Mouse (Mus musculus): ENCODE data around the gene Gcnt1. TPM values are rescaled to one million over a fixed set of nuclear protein-coding genes. Genes with fewer than 3 reads are reported as not detected.

The Gcnt1 gene
- polyA plus RNA-seq, 1 experiment from 2014 or later: 8.0 TPM

DNA sequence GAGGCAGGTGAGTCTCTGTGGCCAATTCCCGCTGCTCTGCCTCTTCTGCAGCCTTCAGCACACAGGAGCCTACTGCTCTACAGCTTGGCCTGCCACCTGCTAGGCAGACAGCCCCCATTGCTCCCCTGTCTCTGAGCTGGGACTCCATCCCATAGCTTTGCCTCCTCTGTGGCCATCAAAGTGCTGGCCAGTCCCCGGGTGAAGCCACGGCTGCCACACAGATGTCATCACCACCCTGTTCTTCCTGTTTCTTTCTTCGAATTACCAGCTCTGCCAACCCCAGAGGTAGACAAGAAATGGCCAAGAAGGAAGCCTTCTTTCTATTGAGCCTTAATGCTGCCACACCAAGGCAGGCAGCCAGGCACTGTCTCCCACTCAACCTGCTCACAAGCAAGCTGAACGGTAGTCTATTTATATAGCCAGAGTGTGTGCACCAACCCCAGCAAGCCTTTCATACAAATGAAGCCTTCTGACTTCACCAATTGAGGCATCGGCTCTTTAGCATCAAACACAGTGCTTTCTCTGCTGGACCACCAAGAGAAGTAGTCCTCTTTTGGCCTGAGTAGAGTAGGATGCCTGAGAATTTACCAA is 10.3 kb upstream of the Gcnt1 start:
- 87% methylated on average over 6 of the region's 6 CpGs for WGBS
- Histone ChIP-seq H3K4me3 (ENCODE audit: low read depth, low read length) (no peak overlapping the region), H3K4me1 (replicated peaks; ENCODE audit: control insufficient read depth, insufficient read depth, low read length) (no peaks in the 10 kb centered on the region), H3K9ac (ENCODE audit: low read depth, low read length) (no peak overlapping the region), H3K27me3 (ENCODE audit: control insufficient read depth, insufficient read depth, low read length) (no peaks in the 10 kb centered on the region), H3K9me3 (ENCODE audit: control insufficient read depth, low read length) (no peaks in the 10 kb centered on the region), H3K27ac (ENCODE audit: low read depth, low read length) (no peak overlapping the region), H3K36me3 (ENCODE audit: control insufficient read depth, insufficient read depth, low read length) (no peaks in the 10 kb centered on the region), H3K4me2 (replicated peaks; ENCODE audit: low read depth, low read length) (no peak overlapping the region)
- ATAC-seq (ENCODE audit: low FRiP score) (no peak), DNase-seq (ENCODE audit: low spot score) (no peak)

DNA sequence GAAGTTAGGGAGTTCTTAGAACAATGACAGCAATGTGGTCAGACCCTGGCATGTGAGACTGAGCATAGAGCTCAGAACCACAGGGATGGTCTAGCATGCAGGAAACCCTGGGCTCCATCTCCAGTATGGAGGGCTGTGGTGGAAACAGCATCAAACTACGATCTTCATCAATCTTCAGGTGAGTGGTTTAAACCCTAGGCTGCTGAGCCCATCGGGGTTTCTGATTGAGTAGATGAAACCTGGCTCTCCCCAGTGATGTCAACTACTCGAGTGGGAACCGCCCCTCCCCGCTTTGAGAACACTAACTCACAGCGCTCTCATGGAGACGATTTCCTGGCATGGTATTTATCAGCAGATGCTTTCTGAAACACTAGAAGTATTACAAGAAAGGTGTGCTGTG is 7.9 kb upstream of the Gcnt1 start:
- ATAC-seq (ENCODE audit: low FRiP score) (no peak), DNase-seq (ENCODE audit: low spot score) (no peak)
- no peaks in the 10 kb centered on the region for H3K36me3 ChIP-seq (ENCODE audit: control insufficient read depth, insufficient read depth, low read length)
- H3K4me1 ChIP-seq (replicated peaks; ENCODE audit: control insufficient read depth, insufficient read depth, low read length): no peaks in the 10 kb centered on the region
- no peak overlapping the region for H3K9ac ChIP-seq (ENCODE audit: low read depth, low read length)
- H3K27me3 ChIP-seq (ENCODE audit: control insufficient read depth, insufficient read depth, low read length): no peaks in the 10 kb centered on the region
- no peak overlapping the region for H3K4me3 ChIP-seq (ENCODE audit: low read depth, low read length)
- H3K9me3 ChIP-seq (ENCODE audit: control insufficient read depth, low read length): no peaks in the 10 kb centered on the region
- H3K27ac ChIP-seq (ENCODE audit: low read depth, low read length): no peak overlapping the region
- H3K4me2 ChIP-seq (replicated peaks; ENCODE audit: low read depth, low read length): no peak overlapping the region
- WGBS: 79% methylated on average over 7 of the region's 7 CpGs

DNA sequence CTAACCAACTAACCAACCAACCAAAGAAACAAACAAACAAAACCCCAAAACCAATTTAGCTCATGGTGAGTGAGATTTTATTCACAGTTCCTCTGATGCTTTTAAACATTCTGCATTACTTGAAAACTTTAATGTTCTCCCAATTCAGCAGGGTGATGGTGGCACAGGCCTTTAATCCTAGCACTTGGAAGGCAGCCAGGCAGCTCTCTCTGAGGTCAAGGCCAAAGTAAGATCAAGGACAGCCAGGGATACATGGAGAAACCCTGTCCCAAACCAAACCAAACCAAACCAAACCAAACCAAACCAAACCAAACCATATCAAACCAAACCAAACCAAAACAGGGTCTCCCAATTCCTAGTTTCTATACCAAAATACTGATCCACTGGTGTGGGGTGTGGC is 6.2 kb upstream of the Gcnt1 start:
- no peak overlapping the region for H3K4me2 ChIP-seq (replicated peaks; ENCODE audit: low read depth, low read length)
- no peaks in the 10 kb centered on the region for H3K27me3 ChIP-seq (ENCODE audit: control insufficient read depth, insufficient read depth, low read length)
- H3K9ac ChIP-seq (ENCODE audit: low read depth, low read length): no peak overlapping the region
- DNase-seq (ENCODE audit: low spot score) (no peak), ATAC-seq (ENCODE audit: low FRiP score) (no peak)
- no peaks in the 10 kb centered on the region for H3K9me3 ChIP-seq (ENCODE audit: control insufficient read depth, low read length)
- H3K27ac ChIP-seq (ENCODE audit: low read depth, low read length): no peak overlapping the region
- no peaks in the 10 kb centered on the region for H3K4me1 ChIP-seq (replicated peaks; ENCODE audit: control insufficient read depth, insufficient read depth, low read length)
- H3K4me3 ChIP-seq (ENCODE audit: low read depth, low read length): no peak overlapping the region
- H3K36me3 ChIP-seq (ENCODE audit: control insufficient read depth, insufficient read depth, low read length): no peaks in the 10 kb centered on the region

DNA sequence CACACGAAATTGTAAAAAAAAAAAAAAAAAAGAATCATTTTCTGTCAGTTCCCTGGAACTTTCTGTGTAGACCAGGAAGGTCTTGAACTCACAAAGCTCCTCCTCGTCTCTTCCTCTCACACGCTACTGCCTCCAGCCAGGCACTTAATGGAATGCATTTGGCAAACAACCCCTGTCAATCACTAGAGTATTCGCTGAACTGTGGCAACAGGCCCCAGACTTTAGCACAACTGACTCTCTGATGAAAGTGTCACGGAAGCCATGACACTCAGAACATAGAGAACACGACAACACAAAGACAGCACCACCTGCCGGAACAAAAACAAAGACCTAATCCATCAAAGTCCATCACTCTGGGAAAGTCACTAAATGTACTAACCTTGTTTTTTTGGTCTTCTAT is 3.1 kb downstream of the Gcnt1 start:
- H3K27me3 ChIP-seq (ENCODE audit: control insufficient read depth, insufficient read depth, low read length): no peaks in the 10 kb centered on the region
- no peaks in the 10 kb centered on the region for H3K9me3 ChIP-seq (ENCODE audit: control insufficient read depth, low read length)
- H3K9ac ChIP-seq (ENCODE audit: low read depth, low read length): no peak overlapping the region
- H3K4me2 ChIP-seq (replicated peaks; ENCODE audit: low read depth, low read length): no peak overlapping the region
- H3K27ac ChIP-seq (ENCODE audit: low read depth, low read length): no peak overlapping the region
- H3K4me3 ChIP-seq (ENCODE audit: low read depth, low read length): no peak overlapping the region
- no peaks in the 10 kb centered on the region for H3K4me1 ChIP-seq (replicated peaks; ENCODE audit: control insufficient read depth, insufficient read depth, low read length)
- no peaks in the 10 kb centered on the region for H3K36me3 ChIP-seq (ENCODE audit: control insufficient read depth, insufficient read depth, low read length)
- no peak for DNase-seq (ENCODE audit: low spot score)
- WGBS: 41% methylated on average over 7 of the region's 7 CpGs
- no peak for ATAC-seq (ENCODE audit: low FRiP score)

DNA sequence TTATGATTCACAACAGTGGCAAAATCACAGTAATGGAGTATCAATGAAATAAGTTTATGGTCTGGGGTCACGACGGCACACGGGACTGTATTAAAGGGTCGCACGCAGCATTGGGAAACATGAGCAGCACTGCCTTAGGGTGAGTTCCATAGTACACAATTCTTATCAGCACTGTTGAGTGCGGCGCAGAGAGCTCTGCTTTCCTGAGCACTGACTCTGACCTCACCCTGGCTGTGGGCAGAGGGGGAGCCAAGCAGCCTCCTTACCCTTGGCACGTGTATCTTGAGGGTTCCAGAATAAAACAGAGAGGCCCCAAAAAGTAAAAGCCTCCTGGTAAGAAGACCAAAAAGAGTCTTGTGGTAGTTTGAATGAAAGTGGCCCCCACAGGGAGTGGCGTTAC is 4.1 kb downstream of the Gcnt1 start:
- ATAC-seq (ENCODE audit: low FRiP score): no peak
- H3K4me1 ChIP-seq (replicated peaks; ENCODE audit: control insufficient read depth, insufficient read depth, low read length): no peaks in the 10 kb centered on the region
- 86% methylated on average over 9 of the region's 9 CpGs for WGBS
- H3K4me2 ChIP-seq (replicated peaks; ENCODE audit: low read depth, low read length): no peak overlapping the region
- H3K9me3 ChIP-seq (ENCODE audit: control insufficient read depth, low read length): no peaks in the 10 kb centered on the region
- no peaks in the 10 kb centered on the region for H3K27me3 ChIP-seq (ENCODE audit: control insufficient read depth, insufficient read depth, low read length)
- no peak overlapping the region for H3K4me3 ChIP-seq (ENCODE audit: low read depth, low read length)
- no peak overlapping the region for H3K27ac ChIP-seq (ENCODE audit: low read depth, low read length)
- no peak overlapping the region for H3K9ac ChIP-seq (ENCODE audit: low read depth, low read length)
- no peaks in the 10 kb centered on the region for H3K36me3 ChIP-seq (ENCODE audit: control insufficient read depth, insufficient read depth, low read length)
- no peak for DNase-seq (ENCODE audit: low spot score)

DNA sequence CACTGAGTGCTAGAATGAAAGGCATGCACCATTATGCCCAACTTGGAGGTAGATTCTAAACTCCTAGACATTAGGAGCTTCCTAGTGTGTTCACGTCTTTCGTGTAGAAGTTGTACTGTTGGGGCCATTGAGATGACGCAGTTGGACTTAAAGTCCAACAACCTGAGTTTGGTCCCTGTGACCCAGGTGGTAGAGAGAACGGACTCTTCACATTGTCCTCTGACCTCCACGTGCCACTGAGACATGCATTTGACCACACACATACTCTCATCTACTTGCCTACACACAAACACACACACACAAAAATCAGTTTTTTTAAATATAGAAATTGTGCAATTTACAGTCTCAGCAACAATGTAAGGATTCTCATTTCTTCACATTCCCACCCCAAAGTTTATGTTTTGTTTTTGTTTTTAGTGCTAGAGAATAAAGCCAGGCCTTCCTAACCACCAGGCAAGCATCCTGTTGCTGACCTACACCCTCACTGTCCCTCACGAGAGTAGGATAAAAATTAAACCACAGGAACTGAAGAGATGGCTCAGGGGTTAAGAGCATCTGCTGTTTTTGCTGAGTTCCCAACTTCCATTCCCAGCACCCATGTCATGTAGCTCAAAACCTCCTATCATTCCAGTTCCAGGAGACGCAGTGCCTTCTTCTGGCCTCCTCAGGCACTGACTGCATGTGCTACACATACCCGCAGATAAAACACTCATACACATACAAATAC is 6.1 kb downstream of the Gcnt1 start:
- DNase-seq (ENCODE audit: low spot score): no peak
- no peak overlapping the region for H3K4me3 ChIP-seq (ENCODE audit: low read depth, low read length)
- H3K27me3 ChIP-seq (ENCODE audit: control insufficient read depth, insufficient read depth, low read length): no peaks in the 10 kb centered on the region
- H3K36me3 ChIP-seq (ENCODE audit: control insufficient read depth, insufficient read depth, low read length): no peaks in the 10 kb centered on the region
- H3K9ac ChIP-seq (ENCODE audit: low read depth, low read length): no peak overlapping the region
- no peaks in the 10 kb centered on the region for H3K4me1 ChIP-seq (replicated peaks; ENCODE audit: control insufficient read depth, insufficient read depth, low read length)
- WGBS: 91% methylated on average over 8 of the region's 8 CpGs
- no peak overlapping the region for H3K27ac ChIP-seq (ENCODE audit: low read depth, low read length)
- H3K9me3 ChIP-seq (ENCODE audit: control insufficient read depth, low read length): no peaks in the 10 kb centered on the region
- H3K4me2 ChIP-seq (replicated peaks; ENCODE audit: low read depth, low read length): no peak overlapping the region
- no peak for ATAC-seq (ENCODE audit: low FRiP score)

DNA sequence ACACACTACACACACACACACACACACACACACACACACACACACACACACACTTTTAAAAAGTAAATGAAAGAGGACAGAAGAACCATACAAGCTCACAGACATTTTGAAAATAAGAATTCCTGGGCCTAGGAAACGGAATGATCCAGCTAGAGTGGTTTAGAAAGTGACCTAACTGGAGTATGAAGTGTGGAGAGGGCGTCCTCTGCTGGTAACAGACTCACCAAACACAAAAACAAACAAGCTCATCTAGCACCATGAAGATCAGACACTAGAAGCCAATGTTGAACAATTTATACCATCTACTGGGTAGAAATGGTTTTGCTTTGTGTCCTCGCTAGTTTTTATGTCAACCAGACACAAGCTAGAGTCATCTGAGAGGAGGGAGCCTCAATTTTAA is 7.9 kb downstream of the Gcnt1 start:
- no peaks in the 10 kb centered on the region for H3K9me3 ChIP-seq (ENCODE audit: control insufficient read depth, low read length)
- no peaks in the 10 kb centered on the region for H3K27me3 ChIP-seq (ENCODE audit: control insufficient read depth, insufficient read depth, low read length)
- no peaks in the 10 kb centered on the region for H3K4me1 ChIP-seq (replicated peaks; ENCODE audit: control insufficient read depth, insufficient read depth, low read length)
- H3K4me2 ChIP-seq (replicated peaks; ENCODE audit: low read depth, low read length): no peak overlapping the region
- ATAC-seq (ENCODE audit: low FRiP score) (no peak), DNase-seq (ENCODE audit: low spot score) (no peak)
- H3K4me3 ChIP-seq (ENCODE audit: low read depth, low read length): no peak overlapping the region
- no peaks in the 10 kb centered on the region for H3K36me3 ChIP-seq (ENCODE audit: control insufficient read depth, insufficient read depth, low read length)
- no peak overlapping the region for H3K27ac ChIP-seq (ENCODE audit: low read depth, low read length)
- no peak overlapping the region for H3K9ac ChIP-seq (ENCODE audit: low read depth, low read length)
- WGBS: 44% methylated on average over 3 of the region's 3 CpGs

DNA sequence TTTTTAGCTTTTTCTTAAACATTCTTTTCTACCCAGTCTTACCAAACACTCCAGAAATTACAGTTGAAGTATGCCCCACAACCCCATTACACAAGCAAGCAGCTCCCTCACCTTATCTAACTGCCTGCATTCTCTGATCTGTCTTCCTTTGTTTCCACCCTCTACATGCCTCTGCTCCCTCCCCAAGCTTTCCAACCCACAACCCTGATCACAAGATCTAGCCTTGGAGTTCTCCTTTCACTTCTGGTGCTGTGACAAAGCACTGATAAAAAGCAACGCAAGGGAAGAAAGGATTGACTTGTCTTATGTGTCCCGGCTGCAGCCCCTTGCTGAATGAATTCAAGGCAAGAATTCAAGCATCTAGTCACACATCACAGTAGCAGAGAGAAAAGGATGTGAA is 11.5 kb downstream of the Gcnt1 start:
- Histone ChIP-seq H3K27me3 (ENCODE audit: control insufficient read depth, insufficient read depth, low read length) (peaks cover 2% of the 10 kb centered on the region; the same call in 1 of the 2 replicates), H3K4me2 (replicated peaks; ENCODE audit: low read depth, low read length) (no peak overlapping the region), H3K4me3 (ENCODE audit: low read depth, low read length) (no peak overlapping the region), H3K9me3 (ENCODE audit: control insufficient read depth, low read length) (no peaks in the 10 kb centered on the region), H3K27ac (ENCODE audit: low read depth, low read length) (no peak overlapping the region), H3K36me3 (ENCODE audit: control insufficient read depth, insufficient read depth, low read length) (no peaks in the 10 kb centered on the region), H3K9ac (ENCODE audit: low read depth, low read length) (no peak overlapping the region), H3K4me1 (replicated peaks; ENCODE audit: control insufficient read depth, insufficient read depth, low read length) (no peaks in the 10 kb centered on the region)
- WGBS: 78% methylated on average over 2 of the region's 2 CpGs
- DNase-seq (ENCODE audit: low spot score) (no peak), ATAC-seq (ENCODE audit: low FRiP score) (no peak)

DNA sequence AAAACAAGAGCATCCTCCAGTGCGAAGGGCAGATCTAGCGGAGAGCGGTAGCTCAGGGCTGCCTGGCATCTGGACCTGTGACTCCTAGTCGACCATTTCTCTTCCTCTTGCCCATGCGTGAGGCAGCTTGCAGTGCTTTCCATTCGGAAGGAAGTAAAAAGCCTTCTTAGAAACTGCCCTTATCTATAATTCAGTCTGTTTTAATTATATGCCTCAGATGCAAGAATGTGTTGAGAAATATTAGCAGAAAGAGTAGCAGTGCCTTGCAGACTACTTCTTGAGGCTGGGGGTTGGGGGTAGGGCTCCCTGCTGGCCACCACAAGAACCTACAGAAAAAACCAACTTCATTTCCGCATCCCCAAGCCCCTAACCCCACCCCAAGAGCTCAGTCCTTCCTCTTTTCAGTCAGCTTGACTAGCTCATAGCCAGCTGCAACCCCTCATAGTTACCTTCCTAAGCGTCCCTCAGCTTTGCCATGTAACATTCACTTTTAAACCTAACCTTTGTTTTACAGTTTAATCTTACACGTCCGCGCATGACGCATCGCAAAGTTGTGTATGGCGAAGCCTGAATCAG is 13.2 kb downstream of the Gcnt1 start:
- no peak overlapping the region for H3K4me3 ChIP-seq (ENCODE audit: low read depth, low read length)
- no peaks in the 10 kb centered on the region for H3K9me3 ChIP-seq (ENCODE audit: control insufficient read depth, low read length)
- no peak overlapping the region for H3K4me2 ChIP-seq (replicated peaks; ENCODE audit: low read depth, low read length)
- no peak overlapping the region for H3K27ac ChIP-seq (ENCODE audit: low read depth, low read length)
- ATAC-seq (ENCODE audit: low FRiP score) (no peak), DNase-seq (ENCODE audit: low spot score) (no peak)
- H3K27me3 ChIP-seq (ENCODE audit: control insufficient read depth, insufficient read depth, low read length): peaks cover 4% of the 10 kb centered on the region; the same call in 1 of the 2 replicates
- no peak overlapping the region for H3K9ac ChIP-seq (ENCODE audit: low read depth, low read length)
- no peaks in the 10 kb centered on the region for H3K4me1 ChIP-seq (replicated peaks; ENCODE audit: control insufficient read depth, insufficient read depth, low read length)
- WGBS: 79% methylated on average over 14 of the region's 14 CpGs
- H3K36me3 ChIP-seq (ENCODE audit: control insufficient read depth, insufficient read depth, low read length): no peaks in the 10 kb centered on the region
